Mouse (Mus musculus): Measurements from ENCODE around the gene Casq2.

The Casq2 gene

DNA sequence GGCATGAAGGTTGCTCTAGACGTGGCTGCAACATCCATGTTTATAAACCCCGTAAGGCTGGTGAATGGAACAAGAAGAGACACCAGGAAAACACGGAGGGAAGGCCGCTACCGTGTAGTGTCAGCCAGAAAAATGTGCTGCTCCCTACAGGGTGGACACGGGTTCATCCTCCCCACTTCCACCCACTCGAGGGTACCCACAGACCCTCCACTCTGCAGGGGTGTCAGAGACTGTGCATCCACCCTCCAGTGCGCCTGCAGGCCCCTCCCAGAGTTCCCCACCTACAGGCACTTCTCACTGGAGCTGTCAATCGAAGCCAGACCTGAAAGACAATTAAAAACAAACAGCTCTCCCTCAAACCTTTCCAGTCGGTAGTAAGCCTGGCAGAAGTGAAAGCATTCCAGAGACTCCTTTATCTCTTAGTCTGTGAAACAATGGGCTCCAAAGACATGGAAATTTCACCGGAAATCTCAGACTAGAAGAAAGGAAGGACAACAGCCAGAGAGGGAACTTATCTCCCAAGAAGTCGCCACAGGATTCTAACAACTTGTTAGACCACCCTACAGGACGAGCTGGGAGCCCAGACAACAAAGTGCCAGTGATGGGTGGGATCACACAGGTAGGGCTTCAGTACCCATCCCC lies 2.5 kb upstream of the Casq2 start:
- no peak for DNase-seq

- DNase-seq, result no peak
Observed at GRCm38 (mm10) chr3:102084833-102085491, 1.3 kb upstream of the Casq2 start.

- DNase-seq, result peak; percentile 16 to 49
Observed at GRCm38 (mm10) chr3:102085719-102086118, 496 bp upstream of the Casq2 start.

DNA sequence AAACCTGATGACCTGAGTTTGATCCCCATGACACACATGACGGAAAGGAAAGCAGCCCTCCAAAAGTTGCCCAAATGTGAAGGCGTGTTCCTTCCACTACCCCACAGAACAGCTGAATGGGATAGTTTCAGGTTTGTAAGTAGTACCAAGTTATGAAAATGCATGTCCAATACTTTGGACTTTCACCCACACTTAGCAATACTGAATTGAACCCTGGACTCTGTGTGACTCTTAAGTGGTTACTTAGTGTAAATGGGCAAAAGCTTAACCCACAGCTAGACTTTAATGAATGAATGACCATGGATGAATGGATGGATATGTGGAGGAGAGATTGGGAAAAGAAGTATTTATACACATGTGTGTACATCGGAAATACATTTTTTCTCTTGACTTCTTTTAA lies 8.6 kb downstream of the Casq2 start:
- no peak for DNase-seq

DNA sequence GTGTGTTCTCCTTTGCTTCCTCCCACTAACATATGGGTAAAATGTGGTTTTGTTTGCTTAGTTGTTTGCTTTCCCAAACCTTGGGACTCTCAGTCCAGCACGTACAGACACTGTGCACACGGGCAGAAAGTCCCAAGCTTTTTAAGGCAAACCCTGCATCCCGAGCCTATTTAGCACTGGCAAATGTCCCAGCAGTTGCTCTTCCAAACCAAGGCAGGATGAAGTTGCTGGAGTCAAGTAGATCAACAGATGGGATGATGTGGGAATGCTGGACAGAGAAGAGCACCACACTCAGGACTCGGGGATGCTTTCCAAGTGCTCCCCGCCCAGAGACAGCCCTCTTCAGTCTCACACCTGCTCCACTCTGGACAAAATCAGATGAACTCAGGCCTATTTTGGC lies 9.2 kb downstream of the Casq2 start:
- DNase-seq, result no peak

DNA sequence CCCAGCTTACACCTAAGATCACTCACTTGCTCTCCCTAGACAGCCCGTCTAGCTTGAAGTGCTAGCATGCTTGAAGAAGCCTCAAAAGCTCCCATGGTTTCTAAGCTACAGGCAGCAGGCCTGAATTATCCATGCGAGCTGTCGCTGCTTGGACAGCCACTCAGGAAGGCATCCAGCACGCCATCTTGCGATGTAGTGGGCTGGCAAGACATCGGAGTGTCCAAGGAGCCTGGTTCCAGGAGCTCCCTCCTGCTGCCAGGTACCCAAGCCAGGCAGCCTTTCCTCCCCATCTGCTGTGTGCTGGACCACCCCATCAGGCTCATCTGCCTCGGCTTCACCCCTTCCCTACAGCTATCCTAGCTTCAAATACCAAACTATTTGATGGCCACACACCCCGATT lies 10.2 kb downstream of the Casq2 start:
- no peak for DNase-seq

DNA sequence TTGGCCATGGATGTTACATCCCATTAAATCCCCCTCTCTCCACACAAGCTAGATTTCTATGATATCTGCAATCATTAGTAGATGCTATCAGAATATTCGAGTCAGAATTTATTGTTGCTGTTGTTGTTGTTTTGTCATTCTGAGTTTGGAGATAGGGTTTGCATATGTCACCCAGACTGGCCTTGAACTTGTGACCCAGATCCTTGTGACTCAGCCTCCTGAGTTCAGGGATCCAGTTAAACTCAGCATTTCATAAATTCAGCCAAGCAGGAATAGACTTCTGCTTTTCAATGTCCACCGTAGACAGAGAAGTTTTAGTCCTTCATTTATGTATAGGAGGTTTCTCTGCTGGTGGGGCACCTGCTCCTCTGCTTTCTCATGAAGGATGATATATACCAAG lies 10.8 kb downstream of the Casq2 start:
- DNase-seq, result no peak

DNA sequence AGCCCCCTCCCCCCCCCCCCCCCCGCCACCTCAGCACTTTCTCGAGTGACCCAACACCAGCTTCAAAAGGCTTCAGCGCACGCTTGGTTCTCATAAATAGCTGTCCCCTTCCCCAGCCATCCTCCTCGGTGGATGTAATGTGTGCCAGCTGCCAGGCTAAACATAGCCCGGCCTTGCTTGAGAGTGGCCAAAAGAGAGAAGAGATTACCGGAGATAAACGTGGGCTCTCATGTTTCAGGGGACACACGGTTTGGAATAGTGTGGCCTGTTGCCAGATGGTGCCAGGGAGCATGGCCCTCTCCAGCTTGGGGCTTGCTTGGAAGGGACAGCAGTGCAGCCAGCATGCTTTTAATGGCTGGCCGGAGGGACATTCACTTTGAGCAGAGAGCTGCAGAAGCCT lies 13.0 kb downstream of the Casq2 start:
- no peak for DNase-seq

DNA sequence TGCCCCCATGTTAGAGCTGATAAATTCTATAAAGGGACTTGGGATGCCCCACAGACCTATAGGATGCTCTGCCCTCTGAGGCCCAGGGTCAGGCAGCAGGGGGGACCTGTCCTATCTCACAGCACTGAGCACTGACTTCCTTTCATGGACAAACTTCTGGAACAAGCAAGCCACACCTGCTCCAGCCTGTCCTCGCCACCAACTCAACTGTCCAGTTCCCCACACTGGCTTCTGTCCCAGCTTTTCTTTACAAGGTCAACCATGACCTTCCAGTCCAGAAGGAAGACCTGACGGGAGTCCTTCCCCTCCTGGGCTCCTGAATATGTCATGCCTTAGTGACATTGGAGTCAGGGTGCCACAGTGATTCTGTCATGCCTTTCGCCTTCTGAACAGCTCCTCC lies 13.6 kb downstream of the Casq2 start:
- no peak for DNase-seq

GRCm38 (mm10) chr3:102101445-102101844 lies 15.2 kb downstream of the Casq2 start:
- no peak for DNase-seq

DNA sequence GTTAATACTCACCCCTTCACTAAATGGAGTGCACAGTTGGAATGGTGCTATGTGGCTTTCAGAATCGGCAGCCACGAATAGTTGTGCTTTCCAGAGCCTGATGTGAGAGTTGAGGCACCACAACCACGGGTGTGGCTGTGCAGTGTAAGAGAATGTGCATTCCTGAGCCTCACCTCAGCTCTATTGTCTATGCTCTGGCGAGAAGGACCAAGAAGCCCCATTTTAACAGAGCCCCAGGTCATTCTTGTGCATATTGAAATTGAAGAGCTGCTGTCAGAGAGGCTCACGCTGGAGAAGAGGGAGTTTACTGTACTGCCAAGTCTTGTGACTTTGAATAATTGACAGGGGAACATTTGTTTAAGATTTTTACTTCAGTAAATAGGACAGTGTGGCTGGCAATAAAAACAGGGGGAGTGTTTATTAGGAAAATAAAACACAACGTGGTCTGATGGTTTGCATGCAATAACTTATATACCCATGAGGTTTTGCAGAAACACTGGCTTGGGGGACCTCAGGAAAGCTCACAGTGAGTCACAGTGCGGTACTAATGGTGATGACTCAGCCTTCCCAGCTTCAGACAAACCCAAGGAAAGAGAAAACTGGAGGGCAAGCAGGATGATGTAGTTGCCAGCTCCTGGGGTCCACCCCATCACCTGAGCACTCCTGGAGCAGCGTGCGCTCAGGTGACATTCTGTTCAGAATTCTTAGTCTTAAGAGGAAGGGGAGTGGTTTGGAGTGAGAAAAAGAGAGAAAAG lies 17.8 kb downstream of the Casq2 start:
- no peak for DNase-seq

- DNase-seq, result no peak
Observed at GRCm38 (mm10) chr3:102108201-102108600, 22.0 kb downstream of the Casq2 start.

GRCm38 (mm10) chr3:102111979-102112599 lies 25.9 kb downstream of the Casq2 start:
- no peak for DNase-seq

GRCm38 (mm10) chr3:102120947-102121346 lies 34.7 kb downstream of the Casq2 start:
- DNase-seq, result no peak

- DNase-seq, result peak; percentile 55 to 58
Observed at GRCm38 (mm10) chr3:102122046-102122445, 35.8 kb downstream of the Casq2 start.

GRCm38 (mm10) chr3:102123654-102124053 lies 37.4 kb downstream of the Casq2 start:
- DNase-seq, result peak in 1 of 2 experiments; percentile 14

DNA sequence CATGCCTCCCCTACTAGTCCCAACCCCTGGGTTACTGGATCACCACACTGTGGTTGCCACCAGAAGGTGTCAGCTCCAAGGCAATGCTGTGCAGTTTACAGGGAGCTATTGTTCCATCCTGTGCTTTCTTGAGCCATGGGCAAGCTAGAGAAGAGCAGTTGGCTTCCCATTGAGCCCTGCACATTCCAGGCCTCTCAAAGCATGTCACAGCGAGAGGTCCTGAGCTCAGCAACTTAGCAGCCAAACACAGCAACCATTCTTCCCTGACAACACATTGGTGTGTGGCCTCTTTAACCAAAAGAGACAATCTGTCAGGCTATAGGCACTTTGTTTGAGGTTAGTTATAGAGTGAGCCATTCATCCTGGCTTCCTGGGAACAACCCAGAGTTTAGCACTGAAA lies 39.3 kb downstream of the Casq2 start:
- DNase-seq, result no peak

GRCm38 (mm10) chr3:102127114-102127513 lies 40.9 kb downstream of the Casq2 start:
- DNase-seq, result no peak

DNA sequence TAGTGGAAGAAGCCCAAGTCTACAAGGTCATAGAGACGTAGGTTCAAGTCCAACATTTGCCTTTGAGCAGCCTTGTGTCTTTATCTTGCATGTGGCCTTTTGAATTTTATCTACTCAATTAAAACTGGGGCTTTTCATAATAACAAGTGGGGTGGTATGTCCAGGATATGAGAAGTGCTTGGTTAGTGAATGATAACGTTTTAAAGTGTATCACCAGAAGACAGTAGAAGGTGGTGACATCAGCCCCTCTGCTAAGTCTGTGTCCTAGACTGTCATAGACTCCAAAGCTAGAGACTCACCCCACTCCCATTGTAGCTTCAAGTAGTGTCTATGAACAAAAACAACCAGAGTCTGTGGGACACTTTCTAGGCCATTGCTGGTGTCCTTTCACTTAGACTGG lies 42.0 kb downstream of the Casq2 start:
- no peak for DNase-seq

DNA sequence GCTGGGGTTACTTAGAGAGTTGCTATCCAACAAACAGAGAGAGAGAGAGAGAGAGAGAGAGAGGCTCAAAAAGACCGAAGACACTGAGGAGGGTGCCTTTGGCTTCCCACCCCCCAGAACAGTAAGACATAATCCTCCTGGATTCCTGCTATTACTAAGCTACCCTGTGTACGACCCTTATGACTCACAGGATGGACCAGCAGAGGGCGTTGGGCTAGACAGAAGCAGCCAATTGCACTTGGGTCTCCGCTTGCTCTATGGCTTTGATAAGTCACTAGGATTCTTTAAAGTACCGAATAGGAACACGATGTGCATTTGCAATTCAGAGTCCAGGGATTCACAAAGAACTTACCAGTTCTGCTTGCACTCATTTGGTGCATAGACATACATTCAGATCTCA lies 44.3 kb downstream of the Casq2 start:
- peak; percentile 26 to 34 for DNase-seq

GRCm38 (mm10) chr3:102131627-102132324 lies 45.6 kb downstream of the Casq2 start:
- DNase-seq, result no peak

DNA sequence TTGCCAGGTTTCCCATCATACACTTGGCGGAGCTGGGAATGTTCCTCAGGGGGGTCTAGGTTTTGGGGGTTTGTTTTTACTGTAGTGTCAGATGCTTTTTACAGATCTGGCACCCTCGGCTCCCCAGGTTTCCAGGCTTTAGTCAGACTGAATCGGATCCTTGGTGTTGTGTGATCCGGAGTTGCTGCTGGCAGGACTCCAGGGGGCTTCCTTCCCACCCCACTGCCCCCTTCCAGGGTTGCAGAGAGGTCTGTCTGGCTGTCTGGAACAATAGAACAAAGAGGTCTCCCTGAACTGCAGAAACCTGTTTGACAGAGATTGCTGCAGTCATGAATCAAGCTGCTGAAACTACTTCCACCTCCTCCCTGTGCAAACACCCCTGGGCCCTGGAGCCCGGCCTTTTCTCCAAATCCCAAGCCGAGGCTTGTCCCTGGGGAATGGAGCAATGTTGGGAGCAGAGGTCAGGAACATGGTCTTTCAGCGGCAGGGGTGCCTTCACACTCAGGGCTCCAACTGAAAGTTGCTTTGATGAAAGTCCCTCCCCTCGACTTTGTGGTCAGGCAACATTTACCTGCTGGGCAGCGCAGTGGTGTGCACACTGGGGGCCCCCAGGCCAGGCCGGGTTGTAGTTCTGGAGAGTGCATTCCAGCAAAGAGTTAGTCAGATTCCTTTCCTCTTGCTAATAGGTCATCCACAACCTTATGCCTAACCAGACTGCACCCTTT lies 49.3 kb downstream of the Casq2 start:
- peak; percentile 51 to 58 for DNase-seq

All from kidney, postnatal 4 days (tissue).